In genomic region chr8:109001923-109002322, GRCm38 (mm10) we compare ENCODE assay signal across 20 mouse cellular contexts.
"Had no signal": no experiment of that assay in that cellular context is flagged by ENCODE, and none has a peak within 500 bp of the region (broad histone marks: within the 10 kb centered on the region; RNA-seq: fewer than 3 reads in every experiment).

No protein-coding gene starts in this region.

- DNase-seq: lung, adult 2 months; lung, postnatal 14 days; lung, postnatal 36 days; midbrain, embryonic 14.5 days; right cerebral cortex, adult 18-20 months; right cerebral cortex, postnatal 25 days; right cerebral cortex, postnatal 4 days; spleen, adult 18-20 months; thymus, postnatal 25 days had no signal

- H3K27me3 ChIP-seq: liver, embryonic 12.5 days; lung, embryonic 15.5 days; midbrain, embryonic 12.5 days; neural tube, embryonic 13.5 days; neural tube, embryonic 15.5 days had no signal

- H3K4me1 ChIP-seq: liver, embryonic 12.5 days; midbrain, embryonic 10.5 days had no signal

- H3K36me3 ChIP-seq: liver, embryonic 12.5 days; lung, embryonic 15.5 days; midbrain, embryonic 10.5 days; midbrain, embryonic 12.5 days; neural tube, embryonic 13.5 days; neural tube, embryonic 15.5 days had no signal

- H3K9ac ChIP-seq: liver, embryonic 12.5 days; liver, embryonic 14.5 days; lung, embryonic 15.5 days; midbrain, embryonic 12.5 days; neural tube, embryonic 13.5 days; neural tube, embryonic 15.5 days had no signal

- ATAC-seq: liver, embryonic 12.5 days; lung, postnatal 0 days; midbrain, embryonic 16.5 days had no signal

- H3K27ac ChIP-seq: liver, embryonic 12.5 days; liver, embryonic 14.5 days; lung, embryonic 15.5 days; macrophage; midbrain, embryonic 10.5 days; midbrain, embryonic 12.5 days; neural tube, embryonic 13.5 days; neural tube, embryonic 15.5 days had no signal

- H3K4me3 ChIP-seq: liver, embryonic 12.5 days; lung, embryonic 15.5 days; midbrain, embryonic 10.5 days; midbrain, embryonic 12.5 days; myocyte; neural tube, embryonic 13.5 days; neural tube, embryonic 15.5 days had no signal

- H3K4me2 ChIP-seq: liver, embryonic 12.5 days; lung, embryonic 15.5 days; midbrain, embryonic 12.5 days; neural tube, embryonic 13.5 days; neural tube, embryonic 15.5 days had no signal

- H3K9me3 ChIP-seq: liver, embryonic 12.5 days; lung, embryonic 15.5 days; midbrain, embryonic 10.5 days; midbrain, embryonic 12.5 days; neural tube, embryonic 13.5 days; neural tube, embryonic 15.5 days had no signal
